ENCODE assay signal across 22 mouse cellular contexts in the genomic region with DNA sequence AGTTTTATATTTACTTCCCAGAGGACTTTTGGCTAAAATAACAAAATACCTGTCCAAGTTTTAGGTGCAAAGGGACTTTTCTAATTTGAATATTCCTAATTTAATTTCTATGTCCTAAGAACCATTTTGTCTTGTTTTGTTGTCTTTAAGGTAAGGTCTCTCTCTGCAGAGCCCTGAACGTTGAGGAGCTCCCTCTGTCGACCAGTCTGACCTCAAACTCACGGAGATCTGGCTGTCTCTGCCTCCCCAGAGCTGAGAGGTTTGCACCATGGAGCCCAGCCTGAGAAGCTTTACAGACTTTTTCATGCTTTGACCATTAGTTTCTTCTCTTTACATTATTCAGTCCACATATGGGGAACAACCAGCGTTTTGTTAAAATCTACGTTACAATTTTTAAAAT. TPM values are rescaled to one million over a fixed set of nuclear protein-coding genes. Genes with fewer than 3 reads are reported as not detected.
DNase-seq lines count a peak whose midpoint lies in the region; ATAC-seq and TF ChIP-seq lines count a peak whose summit lies in the region.
"Had no signal": no experiment of that assay in that cellular context is flagged by ENCODE, and none has a peak within 500 bp of the region (broad histone marks: within the 10 kb centered on the region; RNA-seq: fewer than 3 reads in every experiment).

No protein-coding gene starts in this region.

- no peaks in the 10 kb centered on the region for H3K9me3 ChIP-seq in intestine, postnatal 0 days (ENCODE audit: control insufficient read depth)
- H3K9me3 ChIP-seq in intestine, embryonic 15.5 days = no peaks in the 10 kb centered on the region
- H3K9me3 ChIP-seq in CH12.LX (replicated peaks; ENCODE audit: low read length) = no peaks in the 10 kb centered on the region
- H3K9me3 ChIP-seq: embryonic facial prominence, embryonic 15.5 days; heart, embryonic 12.5 days; limb, embryonic 13.5 days; neural tube, embryonic 12.5 days had no signal

- H3K4me3 ChIP-seq in intestine, postnatal 0 days (ENCODE audit: low read depth, low read length) = no peak overlapping the region
- no peak overlapping the region for H3K4me3 ChIP-seq in intestine, embryonic 15.5 days (replicated peaks)
- no peak overlapping the region for H3K4me3 ChIP-seq in CH12.LX (replicated peaks in 1 of 3; ENCODE audit: low read depth in 2 of 3, low read length in 2 of 3, poor library complexity in 1 of 3)
- no peak overlapping the region for H3K4me3 ChIP-seq in embryonic fibroblast, embryonic 13.5 days (ENCODE audit: insufficient read depth, low read length)
- H3K4me3 ChIP-seq: embryonic facial prominence, embryonic 15.5 days; heart, embryonic 12.5 days; limb, embryonic 13.5 days; neural tube, embryonic 12.5 days had no signal

- no peak overlapping the region for H3K9ac ChIP-seq in intestine, postnatal 0 days (ENCODE audit: low read depth, low read length)
- H3K9ac ChIP-seq in intestine, embryonic 15.5 days = no peak overlapping the region
- H3K9ac ChIP-seq in CH12.LX (ENCODE audit: insufficient read depth, low read depth) = no peak overlapping the region
- H3K9ac ChIP-seq: embryonic facial prominence, embryonic 15.5 days; heart, embryonic 12.5 days; limb, embryonic 13.5 days; neural tube, embryonic 12.5 days had no signal

- in situ Hi-C loops in CH12.LX (cut with MboI; ENCODE audit: low pct_ligation_motif_present, low pct_unique_long_range_greater_than_20kb, low sequenced_read_pairs) = no loop called here

- no peak overlapping the region for H3K27ac ChIP-seq in intestine, postnatal 0 days (ENCODE audit: low read depth, low read length)
- H3K27ac ChIP-seq in intestine, embryonic 15.5 days = no peak overlapping the region
- H3K27ac ChIP-seq in CH12.LX (ENCODE audit: insufficient read depth, low read depth) = no peak overlapping the region
- H3K27ac ChIP-seq in embryonic fibroblast, embryonic 13.5 days (ENCODE audit: insufficient read depth, low read length) = no peak overlapping the region
- H3K27ac ChIP-seq: embryonic facial prominence, embryonic 15.5 days; hindbrain, postnatal 0 days; limb, embryonic 13.5 days; neural tube, embryonic 12.5 days had no signal

- no peak overlapping the region for H3K4me2 ChIP-seq in intestine, postnatal 0 days (replicated peaks; ENCODE audit: low read depth)
- H3K4me2 ChIP-seq in intestine, embryonic 15.5 days (replicated peaks) = no peak overlapping the region
- H3K4me2 ChIP-seq in CH12.LX (ENCODE audit: insufficient read depth, low read depth, poor library complexity, severe bottlenecking) = no peak overlapping the region
- H3K4me2 ChIP-seq: embryonic facial prominence, embryonic 15.5 days; heart, embryonic 12.5 days; limb, embryonic 13.5 days; neural tube, embryonic 12.5 days had no signal

- no peaks in the 10 kb centered on the region for H3K27me3 ChIP-seq in intestine, postnatal 0 days (replicated peaks; ENCODE audit: control insufficient read depth, insufficient read depth, low read length)
- H3K27me3 ChIP-seq in intestine, embryonic 15.5 days (replicated peaks) = 0 out of 2 replicates have a peak, but pooled peaks cover 2% of the 10 kb centered on the region
- H3K27me3 ChIP-seq in CH12.LX (replicated peaks) = peaks cover 7% of the 10 kb centered on the region
- H3K27me3 ChIP-seq: embryonic facial prominence, embryonic 15.5 days; neural tube, embryonic 12.5 days had no signal

- TF ChIP-seq RAD21 in CH12.LX (IDR thresholded peaks at IDR 0.05; ENCODE audit: low read depth, low read length) = peak; percentile 22

- no peaks in the 10 kb centered on the region for H3K79me2 ChIP-seq in CH12.LX (replicated peaks; ENCODE audit: control insufficient read depth, extremely low read depth, insufficient read depth, poor library complexity, severe bottlenecking)

- no peak for TF ChIP-seq POLR2A in CH12.LX (IDR thresholded peaks at IDR 0.05; ENCODE audit: low read depth, low read length)
- no peak for TF ChIP-seq POLR2A in embryonic fibroblast, embryonic 13.5 days (IDR thresholded peaks at IDR 0.05; ENCODE audit: low read depth, low read length)

- DNase-seq in 3T3-L1 (ENCODE audit: low read depth, low spot score) (peak; percentile 45), CH12.LX (ENCODE audit: extremely low read depth) (no peak)
- DNase-seq in lung, adult 18-20 months = no peak
- DNase-seq: cerebellum, postnatal 10 days; gastrocnemius, postnatal 14 days; heart, postnatal 36 days had no signal

- TF ChIP-seq EP300 in CH12.LX (IDR thresholded peaks at IDR 0.05; ENCODE audit: low read length) = no peak

- WGBS in intestine, postnatal 0 days = 36% methylated on average over 5 of the region's 5 CpGs
- 44% methylated on average over 5 of the region's 5 CpGs for WGBS in intestine, embryonic 15.5 days

- H3K36me3 ChIP-seq in intestine, postnatal 0 days (ENCODE audit: control insufficient read depth, insufficient read depth) = no peaks in the 10 kb centered on the region
- H3K36me3 ChIP-seq in intestine, embryonic 15.5 days = no peaks in the 10 kb centered on the region
- H3K36me3 ChIP-seq in CH12.LX (replicated peaks in 1 of 2; ENCODE audit: control insufficient read depth in 1 of 2, insufficient read depth in 1 of 2, low read length in 1 of 2) = no peaks in the 10 kb centered on the region
- H3K36me3 ChIP-seq: embryonic facial prominence, embryonic 15.5 days; heart, embryonic 12.5 days; limb, embryonic 13.5 days; neural tube, embryonic 12.5 days had no signal

- no peak for ATAC-seq in intestine, postnatal 0 days
- ATAC-seq in intestine, embryonic 15.5 days = no peak
- ATAC-seq in monocyte, adult 5-6 weeks (replicated peaks; ENCODE audit: insufficient number of reproducible peaks, low FRiP score, low TSS enrichment, poor library complexity, severe bottlenecking) = no peak
- ATAC-seq: hindbrain, postnatal 0 days had no signal

- TF ChIP-seq CTCF in intestine, postnatal 0 days (IDR thresholded peaks at IDR 0.05; ENCODE audit: low read depth) = peak; percentile 35
- peak in 1 of 2 experiments; percentile 60; a peak in 2 of 4 replicates for TF ChIP-seq CTCF in CH12.LX (conservative IDR thresholded peaks at IDR 0.05 in 1 of 2, IDR thresholded peaks at IDR 0.05 in 1 of 2; ENCODE audit: low read depth in 2 of 2, low read length in 2 of 2)
- 0 out of 2 replicates have a peak, but pooled peaks have one; percentile 29 for TF ChIP-seq CTCF in embryonic fibroblast, embryonic 13.5 days (IDR thresholded peaks at IDR 0.05; ENCODE audit: borderline replicate concordance, insufficient read depth, low read length)

- dilution Hi-C loops in CH12.LX (cut with MboI; ENCODE audit: extremely low pct_ligation_motif_present, extremely low pct_unique_long_range_greater_than_20kb, low sequenced_read_pairs) = no loop called here

- no peaks in the 10 kb centered on the region for H3K4me1 ChIP-seq in intestine, postnatal 0 days (replicated peaks; ENCODE audit: control insufficient read depth, insufficient read depth, low read length)
- no peaks in the 10 kb centered on the region for H3K4me1 ChIP-seq in intestine, embryonic 15.5 days (replicated peaks)
- no peaks in the 10 kb centered on the region for H3K4me1 ChIP-seq in CH12.LX (ENCODE audit: control insufficient read depth in 1 of 2, insufficient read depth in 2 of 2)
- no peaks in the 10 kb centered on the region for H3K4me1 ChIP-seq in embryonic fibroblast, embryonic 13.5 days (ENCODE audit: control insufficient read depth, insufficient read depth, low read length)
- H3K4me1 ChIP-seq: embryonic facial prominence, embryonic 15.5 days; heart, embryonic 12.5 days; limb, embryonic 13.5 days; neural tube, embryonic 12.5 days had no signal

TF ChIP-seq in CH12.LX, 34 proteins besides CTCF, POLR2A, EP300 and RAD21:
- TF ChIP-seq SIN3A (IDR thresholded peaks at IDR 0.05; ENCODE audit: low read length) = no peak
- TF ChIP-seq SMC3 (IDR thresholded peaks at IDR 0.05; ENCODE audit: low read depth, low read length) = peak; percentile 57

RNA-seq across cellular contexts. Expression of a gene that starts 22.0 kb away (rescaled TPM):
- polyA plus RNA-seq in intestine, postnatal 0 days (2015; fragmentation: Nextera tagmentation; extraction: Ambion mirVana) = 0.09 TPM in 1 of 2 replicates, not detected in the other
- not detected in 2 replicates for polyA plus RNA-seq in intestine, embryonic 15.5 days (2015; fragmentation: Nextera tagmentation; extraction: Ambion mirVana)
- total RNA-seq in CH12.LX (2012; rRNA removed) (not detected in 2 replicates), CH12.LX (2014; rRNA removed) (not detected in 2 replicates)
- polyA plus RNA-seq in CH12.LX (2012; ENCODE audit: insufficient read length, low read depth) = not detected in 2 replicates
- not detected in 2 replicates for polyA plus RNA-seq in embryonic fibroblast, embryonic 13.5 days (2011; ENCODE audit: insufficient read length, low read depth, missing spikeins)
- not detected in 3 replicates for total RNA-seq in monocyte, adult 5-6 weeks (2017)
- total RNA-seq: gastrocnemius, postnatal 14 days; heart, postnatal 36 days; hindbrain, postnatal 0 days; layer of hippocampus, postnatal 14 days; left cerebral cortex, postnatal 10 days had no signal
- polyA plus RNA-seq: embryonic facial prominence, embryonic 15.5 days; frontal cortex, adult 2 months; heart, embryonic 12.5 days; hindbrain, postnatal 0 days; kidney, embryonic 14.5 days; large intestine, adult 2 months; limb, embryonic 13.5 days; lung, embryonic 16.5 days; neural tube, embryonic 12.5 days; testis, adult 2 months had no signal

RNA-seq across cellular contexts. Expression of a gene that starts 52.4 kb away (rescaled TPM):
- 4.3 and 4.9 TPM in 2 replicates for polyA plus RNA-seq in intestine, postnatal 0 days (2015; fragmentation: Nextera tagmentation; extraction: Ambion mirVana)
- polyA plus RNA-seq in intestine, embryonic 15.5 days (2015; fragmentation: Nextera tagmentation; extraction: Ambion mirVana) = 3.6 and 4.0 TPM in 2 replicates
- total RNA-seq in CH12.LX (2012; rRNA removed) (7.5 and 12.0 TPM in 2 replicates), CH12.LX (2014; rRNA removed) (9.8 and 10.7 TPM in 2 replicates)
- 20.7 and 21.5 TPM in 2 replicates for polyA plus RNA-seq in CH12.LX (2012; ENCODE audit: insufficient read length, low read depth)
- 156 and 205 TPM in 2 replicates for polyA plus RNA-seq in embryonic fibroblast, embryonic 13.5 days (2011; ENCODE audit: insufficient read length, low read depth, missing spikeins)
- 7.0 to 10.9 TPM (median 8.9 TPM) in 3 replicates for total RNA-seq in monocyte, adult 5-6 weeks (2017)
